Mouse (Mus musculus): ENCODE measurements around the gene Xrcc1.

Xrcc1 gene

DNA sequence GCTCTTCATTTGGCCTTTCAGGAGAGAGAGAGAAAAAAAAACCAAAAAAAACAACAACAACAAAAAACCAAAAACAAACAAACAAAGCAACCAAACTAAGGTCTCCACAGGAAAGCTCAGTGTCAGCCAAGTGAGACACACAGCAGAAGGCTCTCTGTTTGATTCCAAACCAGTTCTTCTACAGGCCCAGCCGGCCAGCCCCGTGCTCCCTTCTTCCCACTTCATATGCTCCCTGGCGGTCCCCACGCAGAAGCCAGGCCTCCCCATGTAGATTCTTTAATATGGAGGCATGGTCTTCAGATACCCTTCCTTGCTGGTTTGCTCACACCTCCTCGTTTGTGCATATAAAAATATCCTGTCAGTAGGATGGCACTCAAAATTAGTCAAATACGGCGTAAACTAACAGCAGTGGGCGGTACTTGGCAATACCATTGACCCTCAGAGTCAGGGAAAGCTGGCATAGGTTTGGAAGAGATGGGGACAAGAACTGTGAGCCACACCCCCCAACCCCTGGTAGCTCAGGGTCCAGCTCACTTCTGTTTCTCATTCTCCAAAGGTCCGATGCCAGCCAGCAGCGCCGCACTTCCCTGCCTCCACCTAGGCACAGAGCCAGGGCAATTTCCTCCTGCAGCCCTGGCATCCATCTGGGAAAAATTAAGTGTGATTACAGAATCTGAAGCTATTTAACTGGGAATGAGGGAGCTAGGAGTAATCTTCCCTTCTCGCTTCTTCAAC lies 20.2 kb upstream of the Xrcc1 start:
- intact Hi-C loops (cut with DNase I) = no loop called here

DNA sequence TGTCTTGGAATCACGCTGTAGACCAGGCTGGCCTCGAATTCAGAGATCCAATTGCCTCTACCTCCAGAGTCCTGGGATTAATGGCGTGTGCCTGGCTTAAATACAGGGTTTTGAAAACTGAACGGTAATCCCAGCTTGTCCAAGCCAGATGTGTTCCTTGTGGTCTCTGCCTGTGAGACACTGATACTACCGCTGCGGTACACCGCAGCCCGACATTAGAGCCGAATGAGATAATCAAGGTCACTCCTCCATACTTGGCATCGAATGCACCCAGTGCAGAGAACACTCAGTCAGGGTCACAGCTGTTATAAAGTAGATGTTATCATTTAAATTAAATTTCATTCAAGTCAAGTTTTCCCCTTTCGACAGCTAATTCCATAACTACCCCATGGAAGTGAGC lies 17.2 kb upstream of the Xrcc1 start:
- intact Hi-C loops (cut with DNase I) = loop anchor here (2.0 kb wide), 1 partner anchor 22 kb away; the partner anchor contains the start of gene Zfp428

DNA sequence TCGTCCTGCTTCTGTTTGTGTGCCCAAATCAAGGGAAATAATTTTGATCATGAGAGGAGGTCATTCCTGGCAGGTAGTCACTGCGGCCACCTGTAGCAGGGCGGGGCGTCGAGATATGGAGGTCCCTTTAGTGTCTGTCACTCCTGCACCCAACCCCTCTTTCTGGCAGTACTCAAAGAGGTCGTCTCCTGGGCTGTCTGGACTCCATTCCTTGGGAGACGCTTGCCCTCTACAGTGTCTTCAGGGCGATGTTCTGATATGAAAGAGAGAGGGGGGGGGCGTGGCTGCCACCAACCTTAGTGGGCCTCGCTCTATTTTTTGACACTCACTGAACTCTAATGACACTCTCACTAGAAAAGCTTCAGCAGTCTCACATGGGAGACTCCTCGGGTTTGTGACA lies 16.5 kb upstream of the Xrcc1 start:
- intact Hi-C loops (cut with DNase I) = loop anchor here (2.0 kb wide), 1 partner anchor 23 kb away; the partner anchor contains the start of gene Zfp428

DNA sequence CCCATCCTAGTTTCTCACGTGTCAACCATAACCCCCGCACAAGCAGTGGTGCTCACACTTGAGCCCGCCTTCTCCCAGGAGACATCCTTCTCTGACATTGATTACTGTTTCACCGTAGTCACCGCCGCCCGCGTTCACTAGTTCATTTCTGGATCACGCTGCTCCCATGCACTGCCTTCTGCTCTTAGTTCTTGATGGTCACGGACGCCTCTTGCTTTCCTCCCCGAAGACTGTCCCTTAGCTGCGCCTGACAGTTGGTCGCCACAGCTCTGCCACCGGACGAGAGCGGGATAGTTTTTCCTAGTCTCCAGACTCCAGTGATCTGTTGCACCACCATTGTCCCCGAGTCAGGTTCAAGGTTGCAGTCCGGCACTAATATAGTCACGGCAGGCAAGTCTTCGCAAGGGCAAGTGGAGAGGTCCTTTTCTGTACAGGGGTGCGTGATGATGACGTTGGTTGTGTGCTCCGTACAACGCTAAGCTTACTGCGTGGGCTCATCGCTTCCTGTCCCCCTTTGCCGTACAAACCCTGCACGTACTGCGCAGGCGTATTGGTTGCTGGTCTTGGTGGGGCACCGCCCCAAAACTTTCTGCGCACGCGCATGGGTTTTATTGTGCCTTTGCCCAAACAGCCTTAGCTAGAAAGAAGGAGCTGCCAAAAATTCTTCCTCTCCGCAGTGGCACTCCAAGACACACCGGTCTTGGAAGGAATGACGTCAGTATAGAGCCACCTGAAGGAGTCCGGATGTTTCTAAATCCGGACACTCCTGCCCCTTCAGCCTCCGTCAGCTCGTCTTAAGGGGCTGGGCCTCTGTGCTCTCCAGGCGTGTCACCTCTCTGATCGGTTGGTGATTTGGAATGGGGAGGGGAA lies 15.8 kb upstream of the Xrcc1 start, which contains the start of gene Irgq:
Irgq (plus strand) TSS at position 628 of the 870 bp plus-strand sequence.
- intact Hi-C loops (cut with DNase I) = loop anchor here (2.0 to 5.0 kb wide), 2 partner anchors 17 to 127 kb away; partner anchors contain the start of genes Pinlyp and Xrcc1

DNA sequence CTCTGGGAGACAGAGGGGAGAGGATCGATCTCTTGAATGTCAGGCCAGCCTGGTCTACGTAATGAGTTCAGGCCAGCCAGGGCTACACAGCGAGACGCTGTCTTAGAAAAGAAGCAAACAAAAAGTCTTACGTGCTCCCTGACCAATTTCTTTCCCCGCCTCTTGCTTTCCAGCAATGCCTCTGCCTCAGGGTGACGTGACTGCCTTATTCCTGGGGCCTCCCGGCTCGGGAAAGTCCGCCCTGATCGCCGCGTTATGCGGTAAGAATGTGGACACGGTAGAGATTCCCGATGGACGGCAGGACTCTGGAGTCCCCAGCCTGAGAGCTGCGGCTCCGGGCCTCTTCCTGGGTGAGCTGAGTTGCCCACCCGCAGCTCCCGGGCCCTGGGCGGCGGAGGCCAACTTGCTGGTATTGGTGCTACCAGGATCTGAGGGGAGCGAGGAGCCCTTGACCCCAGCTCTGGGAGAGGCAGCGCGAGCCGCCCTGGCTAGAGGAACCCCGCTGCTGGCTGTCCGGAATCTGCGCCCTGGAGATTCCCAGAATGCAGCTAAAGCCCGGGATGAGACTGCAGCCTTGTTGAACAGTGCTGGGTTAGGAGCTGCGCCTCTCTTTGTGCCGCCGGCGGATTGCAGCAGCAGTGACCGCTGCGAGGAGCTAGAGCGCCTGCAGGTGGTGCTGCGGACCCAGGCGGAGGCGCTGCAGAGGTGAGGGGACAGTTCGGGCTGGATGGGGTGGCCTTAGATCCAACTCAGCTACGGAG lies 14.7 kb upstream of the Xrcc1 start:
- intact Hi-C loops (cut with DNase I) = loop anchor here (2.0 to 5.0 kb wide), 2 partner anchors 15 to 126 kb away; partner anchors contain the start of genes Pinlyp and Xrcc1

DNA sequence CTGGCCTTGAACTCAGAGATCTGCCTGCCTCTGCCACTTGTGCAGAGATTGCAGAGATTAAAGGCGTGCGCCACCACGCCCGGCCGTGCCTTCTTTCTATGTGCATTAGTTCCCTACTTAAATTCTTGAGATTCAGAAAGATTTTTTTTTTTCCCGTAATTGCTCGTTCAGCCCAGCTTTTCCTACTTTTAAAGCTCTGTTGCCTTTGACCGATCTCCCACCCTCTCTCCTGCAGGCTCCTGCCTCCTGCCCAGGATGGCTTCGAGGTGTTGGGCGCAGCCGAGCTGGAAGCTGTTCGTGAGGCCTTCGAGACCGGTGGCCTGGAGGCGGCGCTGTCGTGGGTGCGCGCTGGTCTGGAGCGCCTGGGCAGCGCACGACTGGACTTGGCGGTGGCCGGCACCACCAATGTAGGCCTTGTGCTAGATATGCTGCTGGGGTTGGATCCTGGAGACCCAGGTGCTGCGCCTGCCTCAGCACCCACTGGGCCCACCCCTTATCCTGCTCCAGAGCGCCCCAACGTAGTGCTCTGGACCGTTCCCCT lies 13.0 kb upstream of the Xrcc1 start:
- intact Hi-C loops (cut with DNase I) = loop anchor here (5.0 kb wide), 1 partner anchor 124 kb away; no protein-coding TSS in a partner anchor

DNA sequence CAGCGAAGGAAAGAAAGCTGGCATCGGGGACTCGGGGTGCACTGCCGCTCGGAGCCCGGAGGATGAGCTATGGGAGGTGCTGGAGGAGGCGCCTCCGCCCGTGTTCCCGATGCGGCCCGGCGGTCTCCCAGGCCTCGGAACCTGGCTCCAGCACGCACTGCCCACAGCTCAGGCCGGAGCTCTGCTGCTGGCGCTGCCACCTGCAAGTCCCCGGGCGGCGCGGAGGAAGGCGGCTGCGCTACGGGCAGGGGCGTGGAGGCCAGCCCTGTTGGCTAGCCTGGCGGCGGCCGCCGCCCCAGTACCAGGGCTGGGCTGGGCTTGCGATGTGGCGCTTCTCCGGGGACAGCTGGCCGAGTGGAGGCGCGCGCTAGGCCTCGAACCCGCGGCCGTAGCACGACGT lies 12.3 kb upstream of the Xrcc1 start:
- intact Hi-C loops (cut with DNase I) = loop anchor here (5.0 kb wide), 1 partner anchor 123 kb away; no protein-coding TSS in a partner anchor

DNA sequence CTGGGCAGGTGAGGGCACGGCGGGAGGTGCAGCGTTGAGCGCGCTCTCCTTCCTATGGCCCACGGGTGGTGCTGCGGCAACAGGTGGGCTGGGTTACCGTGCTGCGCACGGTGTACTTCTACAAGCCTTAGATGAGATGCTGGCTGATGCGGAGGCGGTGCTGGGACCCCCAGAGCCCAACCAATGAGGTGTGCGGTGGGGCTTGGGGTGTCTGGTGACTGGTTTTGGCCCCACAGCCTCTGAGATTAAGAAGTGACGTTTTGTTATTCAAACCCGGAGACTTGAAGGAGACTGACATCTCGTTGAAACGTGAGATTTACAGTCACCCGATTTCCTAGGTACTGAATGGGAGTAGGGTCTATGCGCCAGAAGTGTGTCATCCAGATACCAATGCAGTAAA lies 11.8 kb upstream of the Xrcc1 start:
- intact Hi-C loops (cut with DNase I) = loop anchor here (5.0 kb wide), 1 partner anchor 123 kb away; no protein-coding TSS in a partner anchor

DNA sequence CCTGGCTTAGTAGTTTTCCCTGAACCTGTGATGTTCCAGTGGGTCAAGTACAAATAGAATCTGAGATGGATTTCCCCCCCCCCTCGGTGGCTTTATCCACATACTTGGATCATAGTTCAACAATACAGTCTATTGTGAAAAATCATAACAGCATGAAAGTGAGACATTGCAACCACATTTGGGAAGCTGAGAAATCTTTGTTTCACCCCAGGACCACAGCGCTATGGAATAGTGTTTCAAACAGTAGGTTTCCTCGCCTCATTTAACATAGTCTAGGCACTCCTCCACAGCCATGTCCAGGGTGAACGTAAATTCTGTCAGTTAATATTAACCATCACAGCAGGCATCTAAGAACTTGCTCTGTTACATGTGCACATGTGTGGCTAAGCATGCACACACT lies 9.0 kb upstream of the Xrcc1 start:
- intact Hi-C loops (cut with DNase I) = no loop called here

DNA sequence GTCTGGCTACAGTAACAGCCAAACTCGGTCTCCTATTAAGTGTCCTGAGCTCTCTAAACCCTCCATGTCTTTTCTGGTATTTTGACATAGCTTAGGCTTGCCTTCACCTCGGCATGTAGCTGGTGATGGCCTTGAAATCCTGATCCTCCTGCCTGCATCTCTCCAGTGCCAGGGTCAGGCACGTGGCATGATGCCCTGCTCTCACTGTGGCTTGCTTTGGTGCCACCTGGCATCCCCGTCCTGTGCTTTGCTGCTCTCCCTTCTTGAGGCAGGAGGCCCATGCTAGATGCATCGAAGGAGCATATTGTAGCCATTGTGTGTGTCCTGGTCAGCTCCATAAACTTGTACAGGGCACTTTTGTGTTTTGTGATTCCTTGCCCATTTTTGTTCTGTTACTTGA lies 8.5 kb upstream of the Xrcc1 start:
- intact Hi-C loops (cut with DNase I) = no loop called here

DNA sequence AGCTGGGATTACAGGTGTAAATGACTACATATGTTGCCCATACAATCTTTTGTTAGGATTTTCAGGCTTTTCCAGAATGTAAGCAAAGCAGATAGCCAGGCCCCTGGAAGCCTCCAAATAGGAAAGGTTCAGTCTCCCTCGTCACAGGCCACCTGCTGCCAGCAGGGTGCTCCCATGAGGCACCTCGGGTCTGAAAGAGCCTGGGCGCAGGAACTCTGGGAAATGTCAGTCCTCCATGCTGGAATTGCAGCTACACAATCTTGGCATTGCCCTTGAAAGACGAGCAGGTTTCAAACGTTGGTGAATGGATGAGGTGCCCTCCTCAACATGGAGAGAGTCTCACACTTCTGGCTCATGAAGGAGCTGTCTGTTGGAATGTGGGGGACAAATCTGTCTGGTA lies 7.9 kb upstream of the Xrcc1 start:
- intact Hi-C loops (cut with DNase I) = no loop called here

DNA sequence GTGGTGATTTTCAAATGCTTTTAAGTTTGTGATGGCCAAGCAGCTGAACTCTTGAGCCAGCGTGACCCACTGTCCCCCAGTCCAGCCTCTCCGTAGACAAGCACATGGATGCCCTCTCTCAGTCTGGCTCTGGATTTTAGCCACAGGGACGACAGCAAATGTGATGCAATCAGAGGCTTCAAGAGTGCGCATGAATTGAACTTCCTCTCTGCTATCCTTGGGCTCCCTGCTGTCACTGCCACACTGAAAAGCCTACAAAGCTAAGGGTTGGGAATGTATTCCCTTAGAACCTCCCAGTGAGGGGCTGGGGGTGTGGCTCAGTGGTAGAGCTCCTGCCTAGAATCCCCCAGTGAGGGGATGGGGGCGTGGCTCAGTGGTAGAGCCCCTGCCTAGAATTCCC lies 7.4 kb upstream of the Xrcc1 start:
- intact Hi-C loops (cut with DNase I) = no loop called here

DNA sequence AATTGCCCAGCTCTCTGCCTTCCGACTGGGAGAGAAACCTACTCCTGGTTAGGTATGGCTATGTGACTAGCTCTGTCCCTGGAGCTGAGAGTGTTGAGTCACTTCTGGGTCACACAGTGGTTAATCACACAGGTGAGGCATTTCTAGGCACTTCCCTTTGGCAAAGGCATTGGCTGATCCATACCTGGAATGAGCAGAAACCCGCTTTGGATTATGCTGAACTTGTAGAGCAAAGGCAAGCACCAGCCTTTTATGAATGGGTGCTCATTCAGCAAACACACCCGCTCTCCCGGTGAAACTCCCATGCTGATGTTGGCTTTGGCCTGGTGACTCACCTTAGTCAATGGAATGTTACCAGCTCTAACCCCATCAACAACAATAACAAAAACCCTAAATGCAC lies 6.4 kb upstream of the Xrcc1 start:
- intact Hi-C loops (cut with DNase I) = no loop called here

DNA sequence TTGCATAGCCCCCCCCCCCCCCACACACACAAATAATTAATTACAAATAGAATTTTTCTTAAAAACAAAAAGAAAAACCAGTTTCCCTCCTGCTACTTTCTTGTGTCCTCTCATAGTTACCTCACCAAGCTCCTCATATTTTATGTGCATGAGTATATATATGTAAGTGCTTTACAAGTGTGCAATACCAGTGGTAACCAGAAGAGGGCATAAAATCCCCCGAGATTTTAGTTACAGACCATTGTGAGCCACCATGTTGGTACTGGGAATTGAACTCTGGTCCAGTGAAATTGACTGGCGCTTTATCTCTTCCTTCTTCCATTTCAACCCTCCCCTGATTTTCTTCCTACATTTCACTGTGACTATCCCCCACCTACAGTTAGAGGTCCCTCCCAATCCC lies 1.6 kb upstream of the Xrcc1 start:
- intact Hi-C loops (cut with DNase I) = no loop called here

DNA sequence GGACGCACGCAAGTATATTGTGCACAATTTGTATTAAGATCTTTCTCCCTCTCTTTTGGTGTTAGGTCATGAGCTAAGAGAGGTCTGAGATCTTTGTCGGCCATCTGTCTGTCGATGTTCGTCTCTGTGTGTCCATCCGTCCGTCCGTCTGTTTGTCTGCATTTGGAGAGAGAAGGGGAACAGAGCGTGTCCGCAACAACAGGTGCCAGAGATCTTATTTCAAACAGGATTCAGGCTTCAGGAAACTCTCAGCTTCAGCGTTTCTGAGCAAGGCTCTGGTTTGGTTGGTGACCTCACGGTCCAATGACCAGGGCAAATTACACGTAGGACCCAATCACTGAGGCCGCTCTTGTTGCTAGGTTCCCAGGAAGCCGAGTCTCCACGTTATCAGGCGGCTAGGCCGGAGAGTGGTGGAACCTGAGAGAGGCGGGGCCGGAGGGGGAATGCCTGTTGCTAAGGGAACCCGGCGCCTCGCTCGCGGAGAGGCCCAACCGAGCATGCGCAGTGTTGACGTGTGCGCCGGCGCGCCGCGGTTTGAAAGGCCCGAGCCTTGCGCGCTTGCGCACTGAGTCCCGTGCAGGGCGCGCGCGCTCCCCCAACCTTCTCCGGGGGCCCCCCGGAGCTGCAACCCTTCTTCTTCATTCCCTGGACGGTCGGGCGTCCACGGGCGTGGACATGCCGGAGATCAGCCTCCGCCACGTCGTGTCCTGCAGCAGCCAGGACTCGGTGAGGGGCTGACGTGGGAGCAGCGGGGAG lies 723 bp downstream of the Xrcc1 start:
- intact Hi-C loops (cut with DNase I) = loop anchor here (2.0 kb wide), 1 partner anchor 16 kb away; the partner anchor contains the start of gene Irgq

DNA sequence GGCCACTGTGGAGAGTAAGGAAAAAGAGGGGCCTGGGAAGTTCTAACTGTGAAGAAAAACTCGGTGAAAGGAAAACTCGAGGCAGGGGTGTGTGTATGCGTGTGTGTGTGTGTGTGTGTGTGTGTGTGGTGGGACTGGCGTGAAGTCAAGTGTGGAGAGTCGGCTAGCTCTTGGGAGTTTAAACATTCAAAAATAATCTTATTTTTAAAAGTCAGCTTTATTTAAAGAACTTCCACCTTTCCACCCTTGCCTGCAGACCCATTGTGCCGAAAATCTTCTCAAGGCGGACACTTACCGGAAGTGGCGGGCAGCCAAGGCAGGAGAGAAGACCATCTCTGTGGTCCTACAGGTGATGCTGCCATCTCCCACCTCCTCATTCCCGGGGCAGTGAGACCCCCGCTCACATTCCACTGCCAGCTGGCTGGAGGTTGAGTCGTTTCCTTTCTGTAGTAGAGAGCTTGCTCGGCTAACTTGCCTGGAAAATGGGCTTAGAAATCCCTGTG lies 1.5 kb downstream of the Xrcc1 start:
- intact Hi-C loops (cut with DNase I) = loop anchor here (2.0 kb wide), 1 partner anchor 17 kb away; the partner anchor contains the start of gene Irgq

DNA sequence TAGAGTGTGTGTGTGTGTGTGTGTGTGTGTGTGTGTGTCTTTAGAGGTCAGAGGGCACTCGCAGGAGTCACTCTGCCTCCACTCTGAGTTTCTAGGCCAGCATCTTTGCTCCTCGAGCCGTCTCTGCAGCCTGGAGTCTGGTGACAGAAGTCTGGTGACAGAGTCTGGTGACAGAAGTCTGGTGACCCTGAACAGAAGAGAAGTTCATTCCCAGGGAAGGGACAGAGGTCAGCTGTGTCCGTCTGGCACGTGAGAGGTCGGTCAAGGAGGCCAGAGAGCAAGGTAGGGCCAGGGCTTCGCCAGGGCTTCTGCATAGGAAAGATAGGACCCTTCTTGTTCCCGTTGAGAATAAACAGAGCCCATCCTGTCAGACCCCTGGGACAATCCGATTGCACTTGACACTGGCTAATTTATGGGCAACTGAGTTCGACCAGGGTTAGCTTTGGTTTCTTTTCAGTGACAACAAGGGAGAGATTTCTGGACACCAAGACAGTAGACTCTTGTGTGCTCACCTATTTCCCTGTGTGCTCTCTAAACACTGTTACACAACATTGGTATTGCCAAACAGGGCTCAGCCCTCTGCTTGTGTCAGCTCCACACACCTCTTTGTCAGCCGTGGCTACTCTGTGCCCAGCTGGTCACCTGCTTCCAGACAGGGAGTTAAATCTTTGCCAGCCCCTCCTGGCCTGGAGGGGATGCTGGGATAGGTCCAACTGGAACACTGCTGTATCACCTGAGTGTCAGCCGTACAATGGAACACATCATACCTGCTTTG lies 6.1 kb downstream of the Xrcc1 start:
- intact Hi-C loops (cut with DNase I) = no loop called here

DNA sequence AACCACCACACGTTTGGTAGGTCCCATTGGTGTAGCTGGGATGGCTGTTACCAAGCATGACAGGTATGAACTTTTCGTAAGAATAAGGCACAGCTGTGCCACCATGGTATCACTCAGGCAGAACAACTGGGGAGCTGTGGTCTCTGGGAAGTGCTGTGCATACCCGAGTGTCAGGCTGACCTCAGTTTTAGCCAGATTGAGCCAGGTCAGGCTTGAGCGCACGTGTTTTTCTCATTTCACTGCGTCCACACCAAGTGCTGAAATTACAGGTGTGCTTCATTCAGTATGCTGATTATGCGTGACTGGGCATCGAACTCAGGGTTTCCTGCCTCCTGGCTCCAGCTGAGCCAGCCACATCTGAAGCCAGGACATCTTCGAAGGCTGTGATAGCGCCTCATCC lies 9.7 kb downstream of the Xrcc1 start:
- intact Hi-C loops (cut with DNase I) = no loop called here

DNA sequence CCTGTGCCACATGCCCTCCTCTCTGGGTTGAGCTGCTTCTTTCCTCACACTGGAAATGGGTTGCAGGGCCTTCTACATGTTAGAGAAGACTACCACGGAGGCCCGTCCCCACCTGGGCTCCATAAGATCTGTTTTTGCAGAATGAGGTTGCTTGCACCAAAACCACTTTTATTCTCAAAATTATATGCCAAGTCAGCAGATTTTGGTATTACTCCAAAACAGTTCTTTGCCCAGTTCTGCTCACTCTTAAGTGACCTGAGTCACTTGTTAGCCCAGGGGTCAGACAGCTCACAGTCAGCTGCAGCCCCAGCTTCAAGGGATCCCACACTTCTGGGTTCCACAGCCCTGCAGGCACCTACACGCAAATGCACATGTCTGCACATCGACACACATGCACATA lies 15.4 kb downstream of the Xrcc1 start:
- intact Hi-C loops (cut with DNase I) = no loop called here
